Mouse (Mus musculus) small intestine, adult 2 months (tissue): ENCODE data around the gene Rimbp3.
A peak's percentile ranks its signal among the peaks of the same experiment; 100 is the strongest.

Source experiments
- CTCF ChIP-seq: fragments of 200-500 bp; IDR thresholded peaks from 2 replicates; pipeline ENCODE4 v1.5.1; 2012; ENCODE audit warnings: low read depth, mild to moderate bottlenecking, control low read depth, inconsistent platforms, low read length, moderate library complexity, mixed read lengths; ENCODE audit not compliant: insufficient replicate concordance, insufficient read length; ENCODE audit errors: extremely low read depth
- POLR2A ChIP-seq: fragments of 200-500 bp; IDR thresholded peaks from 2 replicates; pipeline ENCODE4 v1.6.1; 2012; ENCODE audit warnings: low read depth, mild to moderate bottlenecking, control low read depth, inconsistent platforms, low read length, moderate library complexity

GRCm38 (mm10) chr16:17208389-17209361 is at the start of gene Rimbp3:
- TF ChIP-seq CTCF (peak; percentile 85), POLR2A (no peak)
